Mouse (Mus musculus) urinary bladder, adult 18-20 months (tissue): ENCODE measurements around the gene C130026I21Rik.
"Not testable (repeated sequence)": the region's sequence is repeated elsewhere in the genome, so short reads cannot be mapped to it uniquely, and the experiment has no call there.

Source experiments
- DNase-seq, 2 experiments: peaks; one replicate each; pipeline ENCODE4 v3.0.0; 2022; ENCODE audit warnings: low spot score in 2 of 2, mixed read lengths in 2 of 2

The C130026I21Rik gene

DNA sequence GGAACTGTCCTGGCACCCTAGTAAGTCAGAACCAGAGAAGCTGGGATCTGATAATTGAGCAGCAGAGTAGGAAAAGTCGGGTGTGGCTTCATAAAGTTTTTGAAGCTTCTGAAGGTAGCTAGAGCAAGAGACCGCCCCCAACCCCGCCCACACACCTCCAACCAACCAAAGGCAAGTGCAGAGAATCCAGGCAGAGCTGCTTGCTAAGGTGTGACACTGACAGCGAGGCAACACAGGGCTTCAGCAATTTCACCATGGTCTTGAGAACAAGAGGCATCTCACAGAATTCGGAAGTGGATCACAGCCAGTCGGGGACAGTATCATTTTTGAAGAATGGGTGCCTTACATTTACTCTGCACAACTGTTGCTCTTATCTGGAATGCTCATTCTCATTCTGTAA, at the start of gene C130026I21Rik:
TSS of gene C130026I21Rik (minus strand) at position 101 of the 400 bp plus-strand sequence.
- not testable (repeated sequence) for DNase-seq

DNA sequence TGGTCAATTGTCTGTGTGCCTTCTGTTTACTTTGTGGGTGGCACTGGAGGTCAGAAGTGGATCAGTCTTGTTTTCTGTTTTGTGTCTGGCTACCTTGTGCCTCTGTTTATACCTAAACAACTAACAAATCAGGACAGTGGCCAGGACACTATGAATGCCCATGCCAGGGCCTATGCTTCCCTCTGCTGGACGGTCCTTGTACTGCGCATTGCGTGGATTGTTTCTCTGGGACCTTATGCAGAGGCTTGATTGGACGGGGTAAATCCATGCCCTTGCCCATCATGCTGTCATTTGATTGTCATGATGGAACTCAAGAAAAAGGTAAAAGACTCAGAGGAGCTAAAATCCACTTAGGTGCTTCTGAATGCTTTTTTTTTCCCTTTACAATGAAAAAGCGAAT, 16.7 kb upstream of the C130026I21Rik start:
- DNase-seq = peak; percentile 13 to 72

DNA sequence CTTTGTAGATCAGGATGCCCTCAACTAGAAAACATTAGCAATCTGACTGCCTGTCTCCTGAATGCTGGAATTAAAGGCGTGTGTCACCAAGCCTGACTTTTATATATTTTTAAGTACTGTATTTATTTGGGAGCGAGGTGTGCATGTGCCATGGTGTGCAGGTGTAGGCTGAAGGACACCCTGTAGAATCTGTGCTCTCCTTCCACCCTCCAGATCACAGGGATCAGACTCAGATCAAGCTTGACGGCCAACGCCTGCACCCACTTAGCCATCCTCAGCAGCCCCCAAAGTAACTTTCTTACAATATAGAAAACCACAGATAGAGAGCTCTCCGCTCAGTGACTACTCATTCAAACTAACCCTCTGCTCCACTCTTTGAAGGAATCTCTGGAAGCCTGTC, 6.1 kb upstream of the C130026I21Rik start:
- not testable (repeated sequence) for DNase-seq

DNA sequence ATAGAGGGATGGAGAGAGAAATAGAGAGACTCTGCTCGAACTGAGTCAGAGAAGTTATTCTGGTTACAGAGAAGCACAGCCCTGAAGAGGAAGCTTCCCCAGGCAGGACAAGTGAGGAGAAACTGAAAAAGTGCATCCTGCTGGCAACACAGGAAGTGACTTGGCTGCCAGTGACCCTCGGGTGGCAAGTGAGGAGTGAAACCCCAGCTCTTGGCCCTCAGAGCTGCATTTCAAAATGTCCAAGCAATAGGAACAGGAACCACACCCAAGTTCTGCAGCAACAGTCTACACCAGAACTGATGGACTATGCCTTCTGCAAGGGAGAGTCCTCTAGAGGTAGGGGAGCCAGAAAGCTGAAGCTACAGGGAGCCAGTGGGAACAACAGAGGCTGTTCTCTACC, 11.7 kb downstream of the C130026I21Rik start:
- peak; percentile 34 to 48 for DNase-seq

DNA sequence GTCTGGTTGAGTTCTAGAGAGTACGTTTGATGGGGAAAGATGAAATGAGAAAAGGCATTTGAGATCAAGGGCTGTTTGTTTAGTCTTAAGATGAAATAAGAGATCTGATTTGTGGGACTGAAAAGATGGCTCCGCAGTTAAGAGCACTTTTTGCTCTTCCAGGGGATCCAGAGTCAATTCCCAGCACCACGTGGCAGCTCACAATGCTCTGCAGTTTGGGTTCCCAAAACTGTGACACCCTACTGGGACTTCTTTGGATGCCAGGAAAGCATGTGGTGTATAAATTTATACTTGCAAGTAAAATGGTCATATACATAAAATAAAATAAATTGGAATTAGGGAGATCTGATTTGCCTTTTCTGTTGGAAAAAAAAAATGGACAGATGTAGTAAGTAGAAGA, 15.1 kb downstream of the C130026I21Rik start:
- DNase-seq = not testable (repeated sequence)

DNA sequence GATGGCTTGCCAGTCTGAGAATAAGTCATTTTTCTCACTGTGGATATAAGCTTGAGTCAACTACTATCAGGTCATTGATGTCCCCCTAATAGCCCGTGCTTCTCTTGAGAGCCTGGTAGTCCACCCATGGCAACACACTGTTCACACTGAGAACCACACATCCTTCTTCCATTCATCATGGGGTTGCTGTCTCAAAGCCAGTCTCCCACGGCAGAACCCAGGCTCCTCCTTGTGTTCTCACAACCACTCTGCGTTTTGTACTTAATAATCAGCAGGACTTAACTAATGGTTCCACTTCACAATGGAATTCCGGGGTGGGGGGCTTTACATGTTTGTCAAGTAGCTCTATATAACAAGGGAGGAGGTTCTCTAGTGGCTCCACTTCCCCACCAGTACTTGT, 19.2 kb downstream of the C130026I21Rik start:
- not testable (repeated sequence) for DNase-seq

DNA sequence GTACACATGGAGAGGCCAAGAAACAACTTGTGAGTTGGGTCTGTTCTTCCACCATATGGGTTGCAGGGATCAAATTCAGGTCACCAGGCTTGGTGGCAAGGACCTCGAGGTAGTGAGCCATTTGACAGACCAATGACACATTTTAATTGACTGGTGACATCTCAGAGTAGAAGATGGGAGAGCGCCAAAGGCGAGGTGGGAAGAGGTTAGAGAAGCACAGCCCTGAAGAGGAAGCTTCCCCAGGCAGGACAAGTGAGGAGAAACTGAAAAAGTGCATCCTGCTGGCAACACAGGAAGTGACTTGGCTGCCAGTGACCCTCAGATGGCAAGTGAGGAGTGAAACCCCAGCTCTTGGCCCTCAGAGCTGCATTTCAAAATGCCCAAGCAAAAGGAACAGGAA, 21.4 kb downstream of the C130026I21Rik start:
- DNase-seq = peak in 1 of 2 experiments; percentile 68

DNA sequence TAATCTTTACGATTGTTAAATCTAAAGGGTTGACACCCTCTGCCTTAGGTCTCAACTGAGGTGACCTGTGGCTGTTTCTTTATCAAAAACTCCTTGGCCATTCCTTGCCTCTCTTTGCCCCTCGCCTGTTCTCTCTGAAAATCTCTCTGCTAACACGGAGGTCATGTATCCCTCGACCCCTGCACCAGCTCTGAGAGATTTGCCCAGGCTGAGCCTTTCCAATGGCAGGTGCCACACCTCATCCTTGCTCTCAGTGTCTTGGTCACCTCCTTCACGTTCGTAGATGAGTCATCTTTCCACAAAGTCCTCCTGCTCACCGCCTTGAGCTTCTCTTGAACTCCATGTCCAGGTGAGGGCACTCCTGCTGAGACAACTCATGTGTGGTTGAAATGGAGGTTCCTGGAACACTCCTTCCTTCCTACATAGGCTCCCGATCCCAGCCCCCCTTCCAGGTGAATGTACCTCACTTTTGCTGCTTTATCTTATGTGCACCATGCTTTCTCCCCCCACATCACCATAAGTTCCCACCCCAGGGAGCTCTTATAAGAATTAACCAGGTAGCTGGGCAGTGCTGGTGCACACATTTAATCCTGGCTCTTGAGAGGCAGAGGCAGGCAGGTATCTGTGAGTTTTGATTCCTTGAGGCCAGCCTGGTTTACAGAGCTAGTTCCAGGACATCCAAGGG, 23.4 kb downstream of the C130026I21Rik start:
- DNase-seq = peak in 1 of 2 experiments; percentile 70

DNA sequence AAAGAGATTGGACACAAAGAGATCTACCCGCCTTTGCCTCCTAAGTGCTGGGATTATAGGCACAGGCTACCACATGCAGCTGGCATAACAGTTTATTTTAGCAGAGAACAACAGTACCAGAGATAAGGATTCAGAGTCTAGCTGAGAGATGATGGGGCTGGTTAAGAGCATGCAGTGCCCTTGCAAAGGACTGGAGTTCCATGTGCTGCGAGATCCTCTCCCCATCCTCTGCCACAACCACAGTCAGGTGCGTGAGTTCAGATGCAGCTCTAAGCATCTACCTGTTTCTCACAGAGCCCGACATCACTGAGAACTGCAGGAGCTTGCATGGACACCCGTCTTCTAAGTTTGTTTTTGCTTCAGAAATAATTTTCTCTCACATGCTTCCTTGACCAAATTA, 24.1 kb downstream of the C130026I21Rik start:
- DNase-seq = peak in 1 of 2 experiments; percentile 50

DNA sequence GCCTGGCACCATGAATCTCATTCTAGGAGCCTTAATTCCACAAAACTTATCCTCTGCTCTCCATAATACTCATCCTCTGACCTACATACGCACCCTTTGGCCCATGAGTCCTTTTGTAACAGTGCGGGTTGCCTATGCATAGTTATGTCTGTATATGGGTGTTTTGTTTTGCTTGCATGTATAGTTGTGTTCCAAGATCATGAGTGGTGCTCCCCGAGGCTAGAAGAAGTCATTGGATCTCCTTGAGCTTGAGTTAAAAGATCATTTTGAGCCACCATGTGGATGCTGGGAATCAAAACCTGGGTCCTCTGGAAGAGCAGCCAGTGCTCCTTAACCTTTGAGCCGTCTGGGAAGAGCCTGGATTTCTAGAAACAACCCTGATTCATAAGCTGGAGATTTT, 25.4 kb downstream of the C130026I21Rik start:
- DNase-seq = not testable (repeated sequence)

DNA sequence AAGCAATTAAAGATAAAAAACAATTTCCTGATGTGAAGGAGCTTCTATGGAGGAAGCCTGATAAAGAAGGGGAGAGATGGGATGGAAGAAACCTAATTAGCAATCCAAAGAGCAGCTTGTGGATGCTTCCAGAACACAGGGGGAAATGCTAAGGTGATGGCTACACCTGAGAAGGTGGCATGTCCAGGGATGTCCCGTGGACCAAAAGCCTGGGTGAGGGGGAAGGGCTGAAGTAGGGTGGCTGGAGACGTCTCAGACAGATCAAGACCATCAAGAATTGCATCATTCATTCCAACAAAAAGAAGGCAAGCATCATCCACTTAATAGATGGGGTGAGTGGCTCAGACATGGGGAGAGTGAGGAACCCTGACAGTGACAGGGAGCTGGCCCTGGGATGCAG, 27.3 kb downstream of the C130026I21Rik start:
- not testable (repeated sequence) for DNase-seq

DNA sequence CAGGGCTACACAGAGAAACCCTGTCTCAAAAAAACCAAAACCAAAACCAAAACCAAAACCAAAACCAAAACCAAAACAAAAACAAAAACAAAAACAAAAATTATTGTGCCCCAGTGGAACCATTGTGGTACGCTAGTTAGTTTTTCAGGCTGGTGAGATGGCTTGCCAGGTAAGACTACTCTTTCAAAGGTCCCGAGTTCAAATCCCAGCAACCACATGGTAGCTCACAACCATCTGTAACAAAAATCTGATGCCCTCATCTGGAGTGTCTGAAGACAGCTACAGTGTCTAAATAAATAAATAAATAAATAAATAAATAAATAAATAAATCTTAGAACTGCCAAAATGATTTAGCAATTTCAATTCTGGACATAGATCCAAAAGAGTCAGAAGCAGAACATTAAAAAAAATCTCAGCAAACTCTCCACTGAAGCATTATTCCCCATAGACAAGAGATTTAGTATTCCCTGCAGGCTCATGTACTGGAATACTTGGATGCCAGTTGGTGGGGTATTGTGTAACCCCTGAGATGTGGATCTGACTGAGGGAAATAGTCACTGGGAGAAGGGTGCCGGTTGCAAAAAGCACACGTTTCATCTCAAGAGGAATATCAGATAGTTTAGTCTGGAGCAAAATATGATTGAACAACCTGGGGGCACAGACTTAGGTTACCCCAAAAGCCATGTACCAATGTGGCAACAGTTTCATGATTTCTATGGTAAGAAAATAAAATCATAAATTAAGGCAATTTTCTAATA, 31.2 kb downstream of the C130026I21Rik start:
- not testable (repeated sequence) for DNase-seq

DNA sequence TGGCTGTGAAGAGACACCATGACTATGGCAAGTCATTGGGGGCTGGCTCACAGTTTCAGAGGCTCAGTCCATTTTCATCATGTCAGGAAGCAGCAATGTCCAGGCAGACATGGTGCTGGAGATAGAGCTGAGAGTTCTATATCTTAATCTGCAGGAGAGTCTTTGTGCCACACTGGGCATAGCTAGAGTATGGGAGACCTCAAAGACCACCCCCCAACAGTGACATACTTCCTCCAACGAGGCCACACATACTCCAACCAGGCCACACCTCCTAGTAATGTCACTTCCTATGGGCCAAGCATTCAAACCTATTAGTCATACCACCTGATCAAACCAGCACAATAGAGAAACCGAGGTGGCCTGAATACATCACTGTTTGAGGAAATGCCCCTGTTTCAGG, 63.8 kb downstream of the C130026I21Rik start:
- not testable (repeated sequence) for DNase-seq

DNA sequence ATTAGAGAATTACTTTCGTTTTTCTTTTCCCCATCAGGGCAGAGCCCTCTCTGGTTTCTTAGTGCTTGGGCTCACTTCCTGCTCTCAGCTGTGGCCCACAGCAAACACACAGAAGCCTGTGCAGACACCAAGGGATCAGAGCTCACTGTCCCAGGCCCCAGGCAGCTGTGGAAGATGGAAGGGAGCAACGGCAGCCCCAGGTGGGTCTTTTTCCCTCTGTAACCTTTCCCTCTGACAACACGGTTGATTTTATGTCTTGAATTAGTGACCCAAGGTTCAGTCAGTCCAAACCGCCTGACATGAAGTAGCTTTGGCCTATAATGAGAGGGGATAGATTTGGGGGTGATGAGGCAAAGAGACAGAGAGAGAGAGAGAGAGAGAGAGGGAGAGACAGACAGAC, 70.8 kb downstream of the C130026I21Rik start:
- not testable (repeated sequence) for DNase-seq

DNA sequence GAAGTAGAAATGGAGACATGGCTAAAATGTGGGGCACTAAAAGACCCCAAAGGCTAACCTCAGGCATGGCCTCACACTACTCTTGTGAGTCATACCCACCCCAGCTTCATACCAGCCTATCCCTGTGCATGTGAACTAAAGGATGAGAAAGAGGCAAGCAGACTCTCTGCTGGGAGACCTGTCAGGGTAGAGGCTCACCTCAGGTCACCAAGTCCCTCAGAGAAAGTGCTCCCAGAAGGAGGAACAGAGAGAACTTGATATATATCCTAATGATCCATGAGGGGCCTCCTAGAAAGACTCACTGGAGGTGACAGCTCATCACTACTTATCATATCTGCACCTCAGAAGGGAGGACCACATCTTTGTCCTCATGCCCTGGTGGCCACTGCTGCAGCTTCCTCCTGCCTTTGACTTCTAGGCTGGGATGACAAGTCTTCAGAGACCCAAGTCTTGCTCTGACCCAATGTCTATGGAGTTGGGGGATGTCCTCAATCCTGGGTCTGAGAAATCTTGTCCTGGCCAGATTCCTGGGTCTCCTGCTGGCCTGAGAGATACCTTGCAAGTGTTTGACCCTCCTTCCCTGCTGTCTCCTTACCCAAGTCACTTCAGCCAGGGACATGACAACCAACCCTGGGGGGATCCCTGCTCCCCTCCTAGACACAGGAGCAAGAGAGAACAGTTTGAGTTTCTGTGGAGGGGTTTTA, 71.6 kb downstream of the C130026I21Rik start:
- DNase-seq = not testable (repeated sequence)

DNA sequence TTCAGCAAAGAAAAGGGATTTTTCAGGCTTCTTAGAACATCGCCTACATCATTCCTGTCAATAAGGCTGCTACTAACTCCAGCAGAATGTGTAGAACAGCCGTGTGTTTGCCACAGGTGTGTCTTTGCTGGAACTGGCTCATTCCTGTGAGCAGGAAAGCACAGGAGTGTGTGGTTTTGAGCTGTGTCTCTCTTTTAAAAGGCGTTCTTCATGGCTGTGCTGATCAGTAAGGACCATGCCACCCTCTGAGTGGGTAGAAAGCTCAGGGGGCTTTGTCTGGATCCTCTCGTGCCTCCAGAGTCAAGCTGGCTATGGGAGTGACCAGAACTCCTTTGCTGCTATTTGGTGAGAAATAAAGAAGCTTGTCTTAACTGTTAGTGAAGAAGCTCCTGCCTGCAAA, 73.6 kb downstream of the C130026I21Rik start:
- not testable (repeated sequence) for DNase-seq

DNA sequence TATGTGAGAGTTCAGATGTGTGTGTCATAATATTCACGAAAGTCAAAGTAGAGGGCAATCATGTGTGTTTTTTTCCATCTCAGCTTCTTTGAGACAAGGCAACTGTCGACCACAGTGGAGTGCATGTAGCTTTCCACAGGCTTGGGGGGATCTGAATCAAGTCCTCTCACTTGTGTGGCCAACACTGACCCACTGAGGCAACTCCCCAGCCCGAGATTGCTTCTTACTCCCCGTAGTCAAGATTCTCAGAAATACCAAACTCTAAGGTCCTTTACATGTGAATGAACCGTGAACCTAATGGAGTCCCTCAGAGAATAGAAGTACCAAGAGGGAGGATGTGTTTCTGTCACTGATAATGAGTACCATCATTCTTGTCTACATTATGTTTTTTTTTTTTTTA, 76.6 kb downstream of the C130026I21Rik start:
- not testable (repeated sequence) for DNase-seq

DNA sequence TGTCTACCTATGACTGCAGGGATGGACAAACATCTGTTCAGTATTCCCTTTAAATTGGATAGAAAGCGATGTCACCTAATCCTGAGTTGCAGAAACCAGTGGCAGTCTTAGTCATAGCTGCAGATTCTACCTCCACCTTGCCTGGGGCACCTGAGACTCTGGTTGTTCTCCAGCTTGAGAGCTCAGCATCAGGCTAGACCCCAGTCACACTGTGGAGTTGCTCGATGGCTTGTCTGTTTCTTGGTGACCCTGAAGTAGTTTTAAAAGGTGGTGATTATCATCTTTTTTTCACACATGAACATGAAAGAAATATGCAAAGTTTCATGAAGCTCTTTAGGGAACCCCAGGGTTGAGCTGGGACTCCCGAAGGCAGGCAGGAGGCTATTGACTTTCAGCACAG, 88.4 kb downstream of the C130026I21Rik start:
- DNase-seq = not testable (repeated sequence)

DNA sequence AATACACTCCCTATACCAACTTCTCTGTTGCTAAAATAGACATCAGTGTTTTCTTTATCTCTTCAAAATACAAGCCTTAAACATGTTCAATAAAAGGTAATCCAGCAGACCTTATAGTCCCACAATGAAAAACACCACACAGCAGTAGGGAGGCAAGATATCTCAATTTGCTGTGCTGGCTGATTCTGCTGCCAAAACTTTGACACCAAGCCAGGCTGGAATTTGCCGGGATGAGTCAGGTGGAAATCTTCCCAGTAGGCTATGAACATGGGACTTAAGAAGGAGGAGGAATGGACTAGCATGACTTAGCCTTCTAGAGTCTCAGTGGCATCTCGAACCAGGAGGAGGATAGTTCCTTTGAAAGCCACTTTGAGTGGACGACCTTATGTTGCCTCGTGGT, 91.4 kb downstream of the C130026I21Rik start:
- DNase-seq = not testable (repeated sequence)

DNA sequence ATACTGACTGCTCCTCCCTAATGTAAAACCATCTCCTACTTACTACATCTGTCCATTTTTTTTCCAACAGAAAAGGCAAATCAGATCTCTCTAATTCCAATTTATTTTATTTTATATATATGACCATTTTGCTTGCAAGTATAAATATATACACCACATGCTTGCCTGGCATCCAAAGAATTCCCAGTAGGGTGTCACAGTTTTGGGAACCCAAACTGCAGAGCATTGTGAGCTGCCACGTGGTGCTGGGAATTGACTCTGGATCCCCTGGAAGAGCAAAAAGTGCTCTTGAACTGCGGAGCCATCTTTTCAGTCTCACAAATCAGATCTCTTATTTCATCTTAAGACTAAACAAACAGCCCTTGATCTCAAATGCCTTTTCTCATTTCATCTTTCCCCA, 107.5 kb downstream of the C130026I21Rik start:
- not testable (repeated sequence) for DNase-seq

DNA sequence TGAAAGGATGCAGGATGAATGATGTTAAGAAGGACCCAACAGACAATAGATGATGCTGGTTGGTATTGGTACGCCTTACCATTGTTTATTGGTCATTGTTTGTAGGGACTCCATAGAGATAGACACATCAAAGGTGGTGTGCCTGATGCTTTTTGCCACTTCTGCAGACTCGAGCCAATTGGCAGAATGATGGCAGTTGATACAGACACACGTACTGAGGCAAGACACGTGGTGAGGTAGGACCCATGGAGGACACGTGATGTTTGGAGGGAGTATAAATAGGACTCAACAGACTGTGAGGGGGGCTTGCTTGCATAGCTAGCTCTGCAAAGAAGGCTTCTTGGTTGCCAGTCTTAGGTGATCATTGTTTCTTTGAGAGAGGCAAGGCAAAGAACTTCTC, 115.2 kb downstream of the C130026I21Rik start:
- not testable (repeated sequence) for DNase-seq

DNA sequence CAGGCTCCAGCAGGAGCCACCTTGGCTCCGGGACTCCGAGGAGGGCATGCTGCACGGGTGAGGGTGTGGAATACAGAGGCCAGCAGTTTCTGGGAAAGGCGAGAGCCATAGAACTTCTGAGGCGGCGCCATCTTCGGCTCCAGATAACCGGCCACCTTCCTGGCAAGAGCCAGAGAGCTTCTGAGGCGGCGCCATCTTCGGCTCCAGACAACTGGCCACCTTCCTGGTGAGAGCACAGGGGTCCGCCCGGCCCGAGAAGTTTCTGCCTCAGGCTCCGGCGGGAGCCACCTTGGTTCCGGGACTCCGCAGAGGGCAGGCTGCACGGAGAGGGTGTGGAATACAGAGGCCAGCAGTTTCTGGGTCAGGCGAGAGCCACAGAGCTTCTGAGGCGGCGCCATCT, 136.7 kb downstream of the C130026I21Rik start:
- not testable (repeated sequence) for DNase-seq
